Mouse (Mus musculus) ES-Bruce4 (cell line): ENCODE measurements around the gene Plin4.

Source experiments
- CTCF ChIP-seq: IDR thresholded peaks from one replicate; pipeline ENCODE4 v1.8.1; 2011; ENCODE audit warnings: low read depth, low read length
- POLR2A ChIP-seq: IDR thresholded peaks from one replicate; pipeline ENCODE4 v1.8.1; 2011; ENCODE audit warnings: low read length; ENCODE audit not compliant: insufficient read depth

- TF ChIP-seq CTCF (no peak), POLR2A (peak; percentile 97)
Observed at GRCm38 (mm10) chr17:56078880-56079795, 30.5 kb downstream of the Plin4 start, which contains the start of gene Hdgfl2.
